Mouse (Mus musculus) hindbrain, embryonic 15.5 days (tissue): ENCODE data around the gene Cyb5r4. TPM values are rescaled to one million over a fixed set of nuclear protein-coding genes. Genes with fewer than 3 reads are reported as not detected.

Experiments used
- ATAC-seq: fragments of 200-750 bp; cut with Nextera tagmentation; 2 replicates; pipeline ENCODE4 v1.8.0; 2017; ENCODE audit warnings: low read depth, moderate number of reproducible peaks, moderate TSS enrichment; ENCODE audit not compliant: low FRiP score
- H3K27ac ChIP-seq: fragments of 300-500 bp; sonication (generic); replicated peaks from 2 replicates; pipeline ENCODE4 v1.5.1; 2015; ENCODE audit warnings: mild to moderate bottlenecking, inconsistent platforms
- H3K27me3 ChIP-seq: fragments of 300-500 bp; sonication (generic); 2 replicates; pipeline ENCODE4 v1.6.1; 2015; ENCODE audit warnings: control low read depth, inconsistent platforms
- H3K36me3 ChIP-seq: fragments of 300-500 bp; sonication (generic); 2 replicates; pipeline ENCODE4 v1.6.1; 2015; ENCODE audit warnings: control low read depth, inconsistent platforms
- H3K4me1 ChIP-seq: fragments of 300-500 bp; sonication (generic); replicated peaks from 2 replicates; pipeline ENCODE4 v1.6.1; 2015; ENCODE audit warnings: control low read depth, inconsistent platforms
- H3K4me2 ChIP-seq: fragments of 300-500 bp; sonication (generic); 2 replicates; pipeline ENCODE4 v1.6.1; 2015; ENCODE audit warnings: moderate library complexity, mild to moderate bottlenecking, inconsistent platforms
- H3K4me3 ChIP-seq: fragments of 300-500 bp; sonication (generic); 2 replicates; pipeline ENCODE4 v1.5.1; 2015; ENCODE audit warnings: mild to moderate bottlenecking, inconsistent platforms
- H3K9ac ChIP-seq: fragments of 300-500 bp; sonication (generic); 2 replicates; pipeline ENCODE4 v1.6.1; 2015; ENCODE audit warnings: inconsistent platforms
- H3K9me3 ChIP-seq: fragments of 300-500 bp; sonication (generic); 2 replicates; pipeline ENCODE4 v1.6.1; 2016; ENCODE audit warnings: control low read depth, inconsistent platforms
- WGBS: fragments of 180-500 bp; shearing (Covaris S2); methylation state at CpG from one replicate; pipeline ENCODE4 v1.1.7; 2015; 5-methylcytosine and 5-hydroxymethylcytosine counted together
- polyA plus RNA-seq: library from polyadenylated mRNA; unstranded; fragments of >200 nt; fragmentation: Nextera tagmentation; extraction: Ambion mirVana; gene quantifications from 2 replicates; pipeline ENCODE4 v1.2.1, GENCODE M21; 2015

The Cyb5r4 gene
- polyA plus RNA-seq, 1 experiment from 2014 or later, result 58.6 TPM

GRCm38 (mm10) chr9:86991758-86992157, 30.1 kb upstream of the Cyb5r4 start:
- Histone ChIP-seq H3K4me1 (no peaks in the 10 kb centered on the region), H3K27ac (no peak overlapping the region), H3K4me3 (no peak overlapping the region), H3K4me2 (no peak overlapping the region), H3K36me3 (no peaks in the 10 kb centered on the region), H3K27me3 (no peaks in the 10 kb centered on the region), H3K9ac (no peak overlapping the region), H3K9me3 (no peaks in the 10 kb centered on the region)
- ATAC-seq, result no peak
- 87% methylated on average over 8 of the region's 8 CpGs for WGBS

- Histone ChIP-seq H3K4me3 (no peak overlapping the region), H3K27me3 (no peaks in the 10 kb centered on the region), H3K36me3 (no peaks in the 10 kb centered on the region), H3K4me2 (no peak overlapping the region), H3K27ac (no peak overlapping the region), H3K4me1 (no peaks in the 10 kb centered on the region), H3K9me3 (no peaks in the 10 kb centered on the region), H3K9ac (no peak overlapping the region)
- WGBS, result 71% methylated on average over 3 of the region's 3 CpGs
- ATAC-seq, result no peak
Measured at GRCm38 (mm10) chr9:86997046-86997691, 24.6 kb upstream of the Cyb5r4 start.

- ATAC-seq, result no peak
- Histone ChIP-seq H3K36me3 (no peaks in the 10 kb centered on the region), H3K27me3 (no peaks in the 10 kb centered on the region), H3K9ac (no peak overlapping the region), H3K4me2 (no peak overlapping the region), H3K4me1 (no peaks in the 10 kb centered on the region), H3K4me3 (no peak overlapping the region), H3K9me3 (no peaks in the 10 kb centered on the region), H3K27ac (no peak overlapping the region)
- 78% methylated on average over 2 of the region's 2 CpGs for WGBS
Measured at GRCm38 (mm10) chr9:86999956-87000582, 21.7 kb upstream of the Cyb5r4 start.

- Histone ChIP-seq H3K36me3 (no peaks in the 10 kb centered on the region), H3K9me3 (no peaks in the 10 kb centered on the region), H3K9ac (no peak overlapping the region), H3K27me3 (no peaks in the 10 kb centered on the region), H3K4me2 (no peak overlapping the region), H3K4me3 (no peak overlapping the region), H3K4me1 (no peaks in the 10 kb centered on the region), H3K27ac (no peak overlapping the region)
- no peak for ATAC-seq
- WGBS, result 74% methylated on average over 6 of the region's 6 CpGs
Measured at GRCm38 (mm10) chr9:87004701-87005434, 16.9 kb upstream of the Cyb5r4 start.

GRCm38 (mm10) chr9:87005435-87005779, 16.4 kb upstream of the Cyb5r4 start:
- H3K27me3 ChIP-seq, result no peaks in the 10 kb centered on the region
- no peaks in the 10 kb centered on the region for H3K36me3 ChIP-seq
- no peaks in the 10 kb centered on the region for H3K9me3 ChIP-seq
- H3K9ac ChIP-seq, result no peak overlapping the region
- no peak overlapping the region for H3K27ac ChIP-seq
- no peak for ATAC-seq
- H3K4me2 ChIP-seq, result no peak overlapping the region
- 58% methylated on average over 5 of the region's 5 CpGs for WGBS
- H3K4me1 ChIP-seq, result no peaks in the 10 kb centered on the region
- H3K4me3 ChIP-seq, result no peak overlapping the region

- no peak overlapping the region for H3K9ac ChIP-seq
- no peaks in the 10 kb centered on the region for H3K9me3 ChIP-seq
- ATAC-seq, result no peak
- no peak overlapping the region for H3K4me2 ChIP-seq
- WGBS, result 72% methylated on average over 6 of the region's 6 CpGs
- H3K27ac ChIP-seq, result no peak overlapping the region
- no peaks in the 10 kb centered on the region for H3K36me3 ChIP-seq
- peaks cover 3% of the 10 kb centered on the region; the same call in 1 of the 2 replicates for H3K27me3 ChIP-seq
- no peak overlapping the region for H3K4me3 ChIP-seq
- H3K4me1 ChIP-seq, result no peaks in the 10 kb centered on the region
Measured at GRCm38 (mm10) chr9:87008507-87008906, 13.3 kb upstream of the Cyb5r4 start.

GRCm38 (mm10) chr9:87008919-87009318, 12.9 kb upstream of the Cyb5r4 start:
- Histone ChIP-seq H3K9me3 (no peaks in the 10 kb centered on the region), H3K9ac (no peak overlapping the region), H3K36me3 (no peaks in the 10 kb centered on the region), H3K4me3 (no peak overlapping the region), H3K4me2 (no peak overlapping the region), H3K27me3 (peaks cover 3% of the 10 kb centered on the region; the same call in 1 of the 2 replicates), H3K4me1 (no peaks in the 10 kb centered on the region), H3K27ac (no peak overlapping the region)
- 73% methylated on average over 1 of the region's 1 CpGs for WGBS
- no peak for ATAC-seq

GRCm38 (mm10) chr9:87015288-87015937, 6.4 kb upstream of the Cyb5r4 start, which contains the start of gene Ripply2:
TSS of gene Ripply2 (plus strand) at chr9:87015537.
- ATAC-seq, result peak; percentile 87
- Histone ChIP-seq H3K4me3 (peak within 1 kb of the TSS; percentile 72), H3K9ac (peak within 1 kb of the TSS; percentile 73), H3K4me2 (peak within 1 kb of the TSS; percentile 86), H3K27me3 (peaks cover 3% of the 10 kb centered on the region; the same call in 1 of the 2 replicates), H3K9me3 (no peaks in the 10 kb centered on the region), H3K4me1 (peaks cover 17% of the 10 kb centered on the region), H3K27ac (peak within 1 kb of the TSS; percentile 72), H3K36me3 (no peaks in the 10 kb centered on the region)
- WGBS, result under 1% methylated on average over 71 of the region's 71 CpGs

GRCm38 (mm10) chr9:87015938-87016294, 5.9 kb upstream of the Cyb5r4 start:
- Histone ChIP-seq H3K9me3 (no peaks in the 10 kb centered on the region), H3K4me3 (peak overlapping the region; percentile 72), H3K27me3 (peaks cover 3% of the 10 kb centered on the region; the same call in 1 of the 2 replicates), H3K27ac (no peak overlapping the region), H3K9ac (peak overlapping the region; percentile 73), H3K36me3 (no peaks in the 10 kb centered on the region), H3K4me1 (peaks cover 17% of the 10 kb centered on the region), H3K4me2 (peak overlapping the region; percentile 86)
- ATAC-seq, result peak; percentile 81
- 5% methylated on average over 10 of the region's 10 CpGs for WGBS

- Histone ChIP-seq H3K4me3 (no peak overlapping the region), H3K27ac (no peak overlapping the region), H3K9me3 (no peaks in the 10 kb centered on the region), H3K36me3 (peaks cover 4% of the 10 kb centered on the region; the same call in 1 of the 2 replicates), H3K4me2 (no peak overlapping the region), H3K27me3 (no peaks in the 10 kb centered on the region), H3K4me1 (peaks cover 23% of the 10 kb centered on the region), H3K9ac (no peak overlapping the region)
- ATAC-seq, result no peak
- 75% methylated on average over 6 of the region's 6 CpGs for WGBS
Measured at GRCm38 (mm10) chr9:87025764-87026163, 4.0 kb downstream of the Cyb5r4 start.

- H3K27ac ChIP-seq, result no peak overlapping the region
- H3K4me2 ChIP-seq, result no peak overlapping the region
- no peaks in the 10 kb centered on the region for H3K9me3 ChIP-seq
- H3K4me1 ChIP-seq, result peaks cover 13% of the 10 kb centered on the region
- no peaks in the 10 kb centered on the region for H3K27me3 ChIP-seq
- ATAC-seq, result peak; percentile 73
- H3K9ac ChIP-seq, result no peak overlapping the region
- WGBS, result 48% methylated on average over 8 of the region's 8 CpGs
- no peak overlapping the region for H3K4me3 ChIP-seq
- peaks cover 4% of the 10 kb centered on the region; the same call in 1 of the 2 replicates for H3K36me3 ChIP-seq
Measured at GRCm38 (mm10) chr9:87027423-87028084, 5.7 kb downstream of the Cyb5r4 start.
